Comparison of ENCODE assay signal across 8 mouse cellular contexts in genomic region chr4:31404840-31405714, GRCm38 (mm10).
DNase-seq lines count a peak whose midpoint lies in the region; ATAC-seq and TF ChIP-seq lines count a peak whose summit lies in the region.

No protein-coding gene starts in this region.

- no peak for TF ChIP-seq CTCF in lung, adult 2 months (IDR thresholded peaks at IDR 0.05; ENCODE audit: insufficient read depth, low read length)

- WGBS in lung, adult 2 months: 38% methylated on average over 16 of the region's 16 CpGs

- no peak for ATAC-seq in activated CD4-positive, CD25-positive, alpha-beta regulatory T cell, adult 4 months

- intact Hi-C loops in heart, postnatal 25 days (cut with DNase I): no loop called here

- H3K4me1 ChIP-seq in lung, adult 2 months (ENCODE audit: control insufficient read depth, insufficient read depth, low read length): no peaks in the 10 kb centered on the region

- no peak overlapping the region for H3K4me3 ChIP-seq in lung, adult 2 months (replicated peaks; ENCODE audit: extremely low read depth, low read depth, low read length)

- TF ChIP-seq POLR2A in lung, adult 2 months (IDR thresholded peaks at IDR 0.05; ENCODE audit: borderline replicate concordance, extremely low read depth, low read depth, low read length): no peak

- peak; percentile 91 for DNase-seq in heart, adult 11 months
- no peak for DNase-seq in heart, postnatal 25 days (ENCODE audit: low spot score)
- DNase-seq in NIH3T3 (ENCODE audit: low read depth): peak; percentile 61
- peak; percentile 45 to 48 for DNase-seq in heart, adult 18-20 months
- DNase-seq in lung, adult 2 months: peak; percentile 7
- no peak for DNase-seq in thymus, postnatal 25 days
- DNase-seq in urinary bladder, adult 2 months (ENCODE audit: low spot score): no peak

Comparison
In these comparisons a context has a peak if more than half of its experiments do, and no peak if none do; other contexts are left out.
1. DNase-seq: peak in heart, adult 11 months (single experiment), NIH3T3 (single experiment), heart, adult 18-20 months (2 of 2) and lung, adult 2 months (single experiment); none in heart, postnatal 25 days (single experiment), thymus, postnatal 25 days (single experiment) and urinary bladder, adult 2 months (single experiment).